Mouse (Mus musculus) forebrain, embryonic 11.5 days (tissue): ENCODE results near the gene Esr1. TPM values are rescaled to one million over a fixed set of nuclear protein-coding genes. Genes with fewer than 3 reads are reported as not detected.

Source experiments
- ATAC-seq: fragments of 200-750 bp; cut with Nextera tagmentation; replicated peaks from 2 replicates; pipeline ENCODE4 v1.8.0; 2017; ENCODE audit warnings: moderate TSS enrichment; ENCODE audit not compliant: low FRiP score
- DNase-seq: peaks from one replicate; pipeline ENCODE4 v3.0.0-alpha.2; 2017; ENCODE audit warnings: low spot score
- H3K27ac ChIP-seq: fragments of 300-500 bp; sonication (generic); 2 replicates; pipeline ENCODE4 v1.5.1; 2014; ENCODE audit warnings: low read depth, low read length
- H3K27me3 ChIP-seq: fragments of 300-500 bp; sonication (generic); 2 replicates; pipeline ENCODE4 v1.6.1; 2014; ENCODE audit warnings: mild to moderate bottlenecking, low read length, mixed read lengths; ENCODE audit not compliant: control insufficient read depth, insufficient read depth
- H3K36me3 ChIP-seq: fragments of 300-500 bp; sonication (generic); 2 replicates; pipeline ENCODE4 v1.6.1; 2014; ENCODE audit warnings: mild to moderate bottlenecking, low read length, moderate library complexity, mixed read lengths; ENCODE audit not compliant: control insufficient read depth, insufficient read depth
- H3K4me1 ChIP-seq: fragments of 300-500 bp; sonication (generic); replicated peaks from 2 replicates; pipeline ENCODE4 v1.6.1; 2014; ENCODE audit warnings: low read length, mixed read lengths; ENCODE audit not compliant: control insufficient read depth, insufficient read depth
- H3K4me2 ChIP-seq: fragments of 300-500 bp; sonication (generic); 2 replicates; pipeline ENCODE4 v1.6.1; 2014; ENCODE audit warnings: low read depth, mild to moderate bottlenecking, low read length, moderate library complexity, mixed read lengths; ENCODE audit not compliant: severe bottlenecking
- H3K4me3 ChIP-seq: fragments of 300-500 bp; sonication (generic); 2 replicates; pipeline ENCODE4 v1.5.1; 2014; ENCODE audit warnings: low read depth, low read length
- H3K9ac ChIP-seq: fragments of 300-500 bp; sonication (generic); 2 replicates; pipeline ENCODE4 v1.6.1; 2014; ENCODE audit warnings: low read length
- H3K9me3 ChIP-seq: fragments of 300-500 bp; sonication (generic); 2 replicates; pipeline ENCODE4 v1.6.1; 2016; ENCODE audit warnings: low read length, mixed read lengths; ENCODE audit not compliant: control insufficient read depth
- WGBS: fragments of 180-500 bp; shearing (Covaris S2); extraction: QIAGEN DNeasy Blood & Tissue Kit; methylation state at CpG from one replicate; pipeline ENCODE4 v1.1.7; 2014; 5-methylcytosine and 5-hydroxymethylcytosine counted together
- polyA plus RNA-seq: library from polyadenylated mRNA; unstranded; fragments of >200 nt; fragmentation: Nextera tagmentation; extraction: Ambion mirVana; gene quantifications from 2 replicates; pipeline ENCODE4 v1.2.1, GENCODE M21; 2014

Esr1 gene
- polyA plus RNA-seq, 1 experiment from 2014 or later, result 0.13 TPM

DNA sequence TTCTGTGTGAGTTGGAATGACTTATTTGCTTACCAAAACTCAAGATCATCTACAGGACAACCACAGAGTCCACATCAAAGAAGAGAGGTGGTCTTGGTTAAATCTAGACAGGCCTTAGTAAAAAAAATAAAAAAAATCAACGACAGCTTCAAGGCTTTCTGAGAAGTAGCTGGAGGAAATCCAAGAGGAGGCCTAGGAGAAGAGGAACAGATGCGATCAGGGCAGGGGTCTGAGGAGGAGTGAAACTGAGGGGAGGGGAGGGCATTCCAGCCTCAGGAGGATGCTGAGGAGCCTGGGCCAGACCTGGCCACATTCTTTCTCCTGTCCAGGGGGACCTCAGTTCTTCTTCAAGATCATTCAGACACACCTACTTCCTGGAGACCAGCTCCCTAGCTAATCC lies 360.6 kb downstream of the Esr1 start:
- DNase-seq (no peak), ATAC-seq (no peak)
- Histone ChIP-seq H3K4me3 (no peak overlapping the region), H3K27me3 (no peaks in the 10 kb centered on the region), H3K9me3 (no peaks in the 10 kb centered on the region), H3K27ac (no peak overlapping the region), H3K36me3 (no peaks in the 10 kb centered on the region), H3K9ac (no peak overlapping the region), H3K4me2 (no peak overlapping the region), H3K4me1 (no peaks in the 10 kb centered on the region)
- 85% methylated on average over 2 of the region's 2 CpGs for WGBS

DNA sequence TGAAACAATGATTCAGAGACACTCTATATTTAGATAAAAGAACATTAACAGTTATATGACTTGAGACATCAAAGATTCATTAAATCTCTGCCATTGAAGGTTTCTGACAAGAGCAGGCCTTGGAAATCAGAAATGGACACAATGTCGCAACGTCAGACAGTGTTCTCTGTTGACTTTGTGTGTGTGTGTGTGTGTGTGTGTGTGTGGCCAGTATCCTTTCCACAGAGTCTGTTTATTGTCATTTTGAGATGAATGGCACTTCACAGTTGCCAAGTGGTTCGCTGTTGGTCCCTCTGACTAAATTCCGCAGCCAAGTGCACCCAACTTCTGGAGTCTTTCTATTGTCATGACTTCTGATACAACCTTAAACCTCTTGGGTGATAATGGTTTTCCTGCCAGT lies 362.9 kb downstream of the Esr1 start:
- 90% methylated on average over 4 of the region's 4 CpGs for WGBS
- Histone ChIP-seq H3K27me3 (no peaks in the 10 kb centered on the region), H3K4me1 (no peaks in the 10 kb centered on the region), H3K9me3 (no peaks in the 10 kb centered on the region), H3K36me3 (no peaks in the 10 kb centered on the region), H3K9ac (no peak overlapping the region), H3K27ac (no peak overlapping the region), H3K4me3 (no peak overlapping the region), H3K4me2 (no peak overlapping the region)
- DNase-seq, result no peak
- no peak for ATAC-seq

GRCm38 (mm10) chr10:4976557-4976956 lies 365.2 kb downstream of the Esr1 start:
- no peak overlapping the region for H3K9ac ChIP-seq
- H3K4me2 ChIP-seq, result no peak overlapping the region
- no peaks in the 10 kb centered on the region for H3K27me3 ChIP-seq
- H3K4me3 ChIP-seq, result no peak overlapping the region
- no peaks in the 10 kb centered on the region for H3K9me3 ChIP-seq
- ATAC-seq, result no peak
- WGBS, result 82% methylated on average over 2 of the region's 2 CpGs
- H3K27ac ChIP-seq, result no peak overlapping the region
- DNase-seq, result no peak
- no peaks in the 10 kb centered on the region for H3K36me3 ChIP-seq
- H3K4me1 ChIP-seq, result no peaks in the 10 kb centered on the region

DNA sequence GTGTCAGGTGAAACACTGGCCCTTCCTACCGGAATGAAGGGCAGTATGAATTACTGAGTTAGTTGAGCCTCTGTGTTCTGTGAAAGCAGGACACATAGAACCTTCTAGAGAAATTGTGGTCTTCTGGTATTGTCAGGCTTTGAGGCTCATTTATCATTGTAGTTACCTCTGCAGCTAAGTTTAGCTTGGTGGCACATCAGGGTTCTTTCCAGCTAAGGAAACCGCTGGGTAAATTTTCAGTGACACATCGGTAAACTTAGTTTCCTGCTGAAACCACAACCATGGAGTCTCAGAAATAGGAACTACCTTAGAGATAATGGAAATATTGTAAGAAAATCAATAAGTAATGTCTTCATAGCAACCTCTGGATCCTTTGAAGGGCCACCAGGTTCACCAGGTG lies 366.0 kb downstream of the Esr1 start:
- Histone ChIP-seq H3K4me2 (no peak overlapping the region), H3K9ac (no peak overlapping the region), H3K4me1 (no peaks in the 10 kb centered on the region), H3K36me3 (no peaks in the 10 kb centered on the region), H3K27me3 (no peaks in the 10 kb centered on the region), H3K4me3 (no peak overlapping the region), H3K27ac (no peak overlapping the region), H3K9me3 (no peaks in the 10 kb centered on the region)
- DNase-seq (no peak), ATAC-seq (no peak)
- WGBS, result 86% methylated on average over 3 of the region's 3 CpGs

GRCm38 (mm10) chr10:4983919-4984318 lies 372.5 kb downstream of the Esr1 start:
- 79% methylated on average over 2 of the region's 2 CpGs for WGBS
- ATAC-seq, result no peak

GRCm38 (mm10) chr10:4993802-4994201 lies 382.4 kb downstream of the Esr1 start:
- Histone ChIP-seq H3K36me3 (no peaks in the 10 kb centered on the region), H3K27me3 (no peaks in the 10 kb centered on the region), H3K4me3 (no peak overlapping the region), H3K27ac (no peak overlapping the region), H3K9me3 (no peaks in the 10 kb centered on the region), H3K4me2 (no peak overlapping the region), H3K4me1 (no peaks in the 10 kb centered on the region), H3K9ac (no peak overlapping the region)
- ATAC-seq (no peak), DNase-seq (no peak)
- 92% methylated on average over 3 of the region's 3 CpGs for WGBS

More at GRCm38 (mm10) chr10:4983919-4984318, 372.5 kb downstream of the Esr1 start:
- no peaks in the 10 kb centered on the region for H3K4me1 ChIP-seq
- DNase-seq, result no peak
- H3K4me3 ChIP-seq, result no peak overlapping the region
- no peaks in the 10 kb centered on the region for H3K27me3 ChIP-seq
- H3K27ac ChIP-seq, result no peak overlapping the region
- H3K9ac ChIP-seq, result no peak overlapping the region
- H3K9me3 ChIP-seq, result no peaks in the 10 kb centered on the region
- no peak overlapping the region for H3K4me2 ChIP-seq
- no peaks in the 10 kb centered on the region for H3K36me3 ChIP-seq

DNA sequence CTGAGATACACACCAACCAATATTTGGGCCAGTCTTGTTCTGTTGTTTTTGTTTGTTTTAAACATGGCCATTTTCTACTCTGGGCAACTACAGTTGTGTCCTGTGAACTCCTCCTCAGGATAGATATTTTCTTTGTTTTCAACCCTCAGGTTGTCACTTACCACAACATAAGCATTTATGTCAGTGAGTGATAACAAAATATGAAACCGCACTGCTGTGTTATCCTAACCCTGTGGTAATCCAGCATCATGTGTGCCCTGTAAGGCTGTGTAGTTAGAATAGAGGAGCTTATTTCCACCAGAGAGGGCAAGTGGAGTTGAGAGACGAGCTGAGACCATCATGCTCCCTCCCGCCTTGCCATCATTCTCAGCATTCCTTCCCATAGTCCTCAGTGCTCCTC lies 385.2 kb downstream of the Esr1 start:
- H3K27ac ChIP-seq, result no peak overlapping the region
- DNase-seq (no peak), ATAC-seq (no peak)
- H3K4me3 ChIP-seq, result no peak overlapping the region
- H3K9ac ChIP-seq, result no peak overlapping the region
- no peaks in the 10 kb centered on the region for H3K4me1 ChIP-seq
- H3K36me3 ChIP-seq, result no peaks in the 10 kb centered on the region
- no peaks in the 10 kb centered on the region for H3K27me3 ChIP-seq
- 87% methylated on average over 3 of the region's 3 CpGs for WGBS
- H3K4me2 ChIP-seq, result no peak overlapping the region
- no peaks in the 10 kb centered on the region for H3K9me3 ChIP-seq

GRCm38 (mm10) chr10:5008795-5009366 lies 397.5 kb downstream of the Esr1 start:
- no peaks in the 10 kb centered on the region for H3K36me3 ChIP-seq
- no peak overlapping the region for H3K4me3 ChIP-seq
- no peak for DNase-seq
- H3K9me3 ChIP-seq, result no peaks in the 10 kb centered on the region
- no peak overlapping the region for H3K27ac ChIP-seq
- no peaks in the 10 kb centered on the region for H3K27me3 ChIP-seq
- H3K4me1 ChIP-seq, result no peaks in the 10 kb centered on the region
- no peak overlapping the region for H3K4me2 ChIP-seq
- ATAC-seq, result no peak
- no peak overlapping the region for H3K9ac ChIP-seq
- 86% methylated on average over 8 of the region's 8 CpGs for WGBS

DNA sequence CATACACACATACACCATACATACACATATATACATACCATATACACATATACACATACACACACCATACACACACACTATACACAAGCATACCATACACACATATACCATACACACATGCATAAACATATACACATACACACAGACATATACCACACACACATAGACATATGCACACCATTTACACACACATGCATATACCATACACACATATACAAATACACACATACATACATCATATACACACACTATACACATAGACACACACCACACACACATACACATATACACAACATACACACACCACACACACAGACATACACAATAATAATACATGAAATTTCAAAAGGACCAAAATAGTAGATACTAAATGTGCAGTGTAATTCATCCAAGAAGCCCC lies 400.6 kb downstream of the Esr1 start:
- no peak overlapping the region for H3K27ac ChIP-seq
- no peak overlapping the region for H3K4me2 ChIP-seq
- no peak for ATAC-seq
- no peaks in the 10 kb centered on the region for H3K4me1 ChIP-seq
- H3K36me3 ChIP-seq, result no peaks in the 10 kb centered on the region
- no peak overlapping the region for H3K4me3 ChIP-seq
- H3K9ac ChIP-seq, result no peak overlapping the region
- no peaks in the 10 kb centered on the region for H3K27me3 ChIP-seq
- H3K9me3 ChIP-seq, result no peaks in the 10 kb centered on the region
- no peak for DNase-seq
